Mouse (Mus musculus) gastrocnemius, adult 2 months (tissue): Measurements from ENCODE around the gene Abi3. TPM values are rescaled to one million over a fixed set of nuclear protein-coding genes. Genes with fewer than 3 reads are reported as not detected.

ENCODE experiments used
- DNase-seq: peaks from one replicate; pipeline ENCODE4 v3.0.0; 2022
- H3K27ac ChIP-seq: fragments of 200-600 bp; 2 replicates; pipeline ENCODE4 v1.8.1; 2022; ENCODE audit warnings: mild to moderate bottlenecking
- H3K4me3 ChIP-seq: fragments of 200-600 bp; 2 replicates; pipeline ENCODE4 v1.8.1; 2022; ENCODE audit warnings: mild to moderate bottlenecking, moderate library complexity
- CTCF ChIP-seq: fragments of 200-600 bp; IDR thresholded peaks from 2 replicates; pipeline ENCODE4 v1.8.1; 2022; ENCODE audit warnings: antibody characterized with exemption, mild to moderate bottlenecking, moderate library complexity
- intact Hi-C: fragments of 180-260 bp; cut with DNase I; formaldehyde crosslinking; loops from one replicate; pipeline ENCODE4 v1.15.1; 2025
- total RNA-seq, 2 experiments: library from RNA; stranded (reverse); gene quantifications; 2 replicates each; pipeline ENCODE4 v1.2.3; 2021

Abi3 gene
- total RNA-seq, 2 experiments from 2014 or later = 2.2 to 3.0 TPM

DNA sequence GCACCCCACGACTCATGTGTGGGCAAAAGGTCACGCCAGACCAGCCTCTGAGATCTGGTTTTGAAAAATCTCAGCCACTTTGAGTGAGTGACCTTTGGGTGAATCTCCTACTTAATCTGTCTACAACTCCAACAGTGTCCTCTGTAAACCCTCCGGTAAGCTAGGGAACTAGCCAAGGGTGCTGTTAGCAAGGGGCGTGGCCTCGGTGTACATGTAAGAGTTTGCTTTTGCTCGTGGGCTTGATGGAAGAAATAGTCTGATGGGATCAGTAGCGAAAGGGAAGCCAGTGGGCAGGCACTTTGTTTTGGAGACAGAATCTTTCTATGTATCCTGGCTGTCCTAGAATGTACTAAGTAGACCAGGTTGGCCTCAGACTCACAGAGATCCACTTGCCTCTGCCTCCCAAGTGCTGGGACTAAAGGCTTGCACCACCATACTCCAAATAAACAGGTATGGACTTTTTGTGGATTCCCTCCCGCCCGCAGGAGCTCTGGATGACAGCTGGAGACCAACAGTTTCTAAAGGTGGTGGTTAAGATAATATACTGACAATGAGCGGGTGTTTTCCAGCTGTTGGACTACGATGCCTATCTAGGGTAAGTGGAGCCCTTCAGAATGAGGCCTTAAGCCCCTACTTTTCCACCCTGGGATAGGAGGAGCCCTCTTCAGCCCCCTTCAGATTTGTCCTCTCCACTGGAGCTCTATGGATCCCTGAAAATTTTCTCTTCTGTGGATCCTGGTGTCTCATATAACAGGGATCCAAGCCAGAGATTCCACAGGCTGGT is 13.9 kb downstream of the Abi3 start:
- no peak for TF ChIP-seq CTCF
- peak overlapping the region; percentile 57; the same call in 1 of the 2 replicates for H3K27ac ChIP-seq
- intact Hi-C loops = loop anchor here (1.0 kb wide), 1 partner anchor 25 kb away; no protein-coding TSS in a partner anchor
- DNase-seq = no peak
- H3K4me3 ChIP-seq = peak overlapping the region; percentile 13; the same call in 1 of the 2 replicates

DNA sequence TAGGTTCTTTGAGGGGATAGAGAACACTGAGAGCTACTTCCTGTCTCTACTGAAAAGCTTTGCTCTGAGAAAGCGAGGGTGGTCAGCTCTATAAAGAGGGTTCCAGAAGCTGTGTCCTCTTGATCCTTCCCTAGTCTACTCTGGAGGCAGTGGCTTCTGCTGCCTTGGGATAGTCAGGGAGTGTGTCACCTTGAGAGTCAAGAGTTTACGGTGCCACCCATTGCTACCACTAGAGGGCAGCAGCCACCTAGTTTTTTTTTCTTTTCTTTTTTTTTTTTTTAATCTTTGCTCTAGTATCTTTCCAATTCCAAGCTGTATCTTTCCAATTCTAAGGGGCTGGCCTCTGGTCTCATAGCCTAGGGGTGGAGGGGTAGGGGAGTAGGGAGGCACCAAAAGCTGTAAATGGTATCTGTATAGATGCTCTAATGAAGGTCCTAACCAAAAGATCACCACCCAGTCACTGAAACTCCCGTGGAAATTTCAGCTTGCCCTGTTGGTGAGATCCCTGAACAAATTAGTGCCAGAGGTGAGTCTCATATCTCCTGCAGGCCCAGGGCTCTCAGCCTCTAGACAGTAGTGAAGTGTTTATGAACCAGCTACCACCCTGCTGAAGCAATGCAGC is 14.7 kb downstream of the Abi3 start:
- peak overlapping the region; percentile 70 for H3K27ac ChIP-seq
- peak; percentile 83 for TF ChIP-seq CTCF
- peak overlapping the region; percentile 23; the same call in 1 of the 2 replicates for H3K4me3 ChIP-seq
- intact Hi-C loops = loop anchor here (1.0 kb wide), 1 partner anchor 26 kb away; no protein-coding TSS in a partner anchor
- DNase-seq = peak; percentile 70

DNA sequence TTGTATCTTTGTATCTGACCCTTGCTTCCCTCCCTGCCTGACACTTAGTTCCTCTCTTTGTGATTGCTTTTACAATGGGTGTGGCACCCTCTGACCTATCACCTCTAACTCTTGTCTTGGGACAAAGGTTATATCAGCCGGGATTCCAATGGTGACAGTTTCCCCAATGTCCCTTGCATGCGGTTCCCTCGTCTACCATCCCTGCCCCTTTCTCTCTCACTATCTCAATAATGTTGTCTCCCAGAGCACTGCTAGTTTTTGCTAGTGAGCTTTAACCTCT is 15.2 kb downstream of the Abi3 start:
- peak overlapping the region; percentile 70 for H3K27ac ChIP-seq
- no peak for TF ChIP-seq CTCF
- H3K4me3 ChIP-seq = peak overlapping the region; percentile 23; the same call in 1 of the 2 replicates
- intact Hi-C loops = no loop called here
- no peak for DNase-seq

DNA sequence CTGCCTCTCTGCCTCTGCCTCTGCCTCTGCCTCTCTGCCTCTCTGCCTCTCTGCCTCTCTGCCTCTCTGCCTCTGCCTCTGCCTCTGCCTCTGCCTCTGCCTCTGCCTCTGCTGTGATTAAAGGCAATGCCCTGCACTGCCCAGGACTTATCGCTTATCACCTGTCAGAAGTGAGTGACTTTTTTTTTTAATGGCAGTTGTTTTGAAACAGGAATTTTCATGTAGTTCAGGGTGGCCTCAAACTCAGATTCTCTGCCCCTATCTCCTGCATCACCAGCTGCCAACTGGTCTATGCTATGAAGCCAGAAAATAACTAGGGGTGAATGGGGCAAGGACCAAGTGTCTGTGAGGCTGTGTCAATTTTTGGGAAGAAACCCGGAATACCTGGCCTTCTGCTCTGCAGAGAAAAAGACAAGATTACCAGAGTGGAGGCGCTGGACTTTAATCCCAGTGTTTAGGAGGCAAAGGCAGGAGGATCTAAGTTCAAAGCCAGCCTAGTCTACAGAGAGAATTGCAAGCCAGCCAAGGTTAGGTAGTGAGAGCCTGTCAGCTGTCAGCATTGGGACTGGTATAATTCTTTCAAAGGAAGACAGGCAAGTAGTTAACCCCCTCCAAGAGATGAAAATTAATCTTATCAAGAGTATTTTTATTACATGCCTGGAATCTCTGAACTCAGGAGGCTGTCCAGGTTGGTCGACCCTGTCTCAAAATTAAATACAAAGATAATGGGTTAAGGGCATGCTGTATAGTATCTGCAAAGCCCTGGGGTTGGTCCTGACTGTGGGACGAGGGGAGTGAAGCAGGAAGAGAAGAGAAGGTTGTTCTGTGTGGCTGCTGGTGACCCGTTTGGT is 15.7 kb downstream of the Abi3 start:
- intact Hi-C loops = no loop called here
- H3K27ac ChIP-seq = peak overlapping the region; percentile 70
- DNase-seq = no peak
- no peak for TF ChIP-seq CTCF
- H3K4me3 ChIP-seq = peak overlapping the region; percentile 23

DNA sequence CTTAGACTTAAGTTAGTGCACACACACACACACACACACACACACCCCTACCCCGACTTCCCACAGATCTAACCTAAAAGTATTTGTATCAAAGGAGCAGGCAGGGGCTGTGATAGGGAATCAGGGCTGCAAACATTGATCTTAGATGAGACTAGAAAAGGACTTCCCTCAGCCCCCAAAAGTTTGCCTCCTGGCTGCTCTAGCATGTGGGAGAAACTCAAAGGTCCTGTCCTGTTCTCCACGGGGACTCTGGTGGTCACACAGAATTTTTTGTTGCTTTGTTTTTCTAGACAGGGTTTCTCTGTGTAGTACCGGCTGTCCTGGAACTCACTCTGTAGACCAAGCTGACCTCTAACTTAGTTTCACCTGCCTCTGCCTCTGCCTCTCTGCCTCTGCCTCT is 16.7 kb downstream of the Abi3 start:
- peak overlapping the region; percentile 99 for H3K27ac ChIP-seq
- peak overlapping the region; percentile 95 for H3K4me3 ChIP-seq
- intact Hi-C loops = loop anchor here (2.0 kb wide), 1 partner anchor 49 kb away; no protein-coding TSS in a partner anchor
- TF ChIP-seq CTCF = no peak
- no peak for DNase-seq

- peak; percentile 95 for DNase-seq
- peak overlapping the region; percentile 99 for H3K27ac ChIP-seq
- intact Hi-C loops = loop anchor here (2.0 kb wide), 1 partner anchor 48 kb away; no protein-coding TSS in a partner anchor
- TF ChIP-seq CTCF = no peak
- peak overlapping the region; percentile 95 for H3K4me3 ChIP-seq
These were observed 17.4 kb downstream of the Abi3 start for GRCm38 (mm10) chr11:95824877-95825243.

GRCm38 (mm10) chr11:95824071-95824876 is 18.0 kb downstream of the Abi3 start, which contains the start of gene Phospho1:
TSS of gene Phospho1 (plus strand) at chr11:95824499.
- H3K4me3 ChIP-seq = peak within 1 kb of the TSS; percentile 95
- DNase-seq = peak; percentile 98
- peak within 1 kb of the TSS; percentile 99 for H3K27ac ChIP-seq
- no peak for TF ChIP-seq CTCF
- intact Hi-C loops = loop anchor here (2.0 kb wide), 1 partner anchor 47 kb away; no protein-coding TSS in a partner anchor

DNA sequence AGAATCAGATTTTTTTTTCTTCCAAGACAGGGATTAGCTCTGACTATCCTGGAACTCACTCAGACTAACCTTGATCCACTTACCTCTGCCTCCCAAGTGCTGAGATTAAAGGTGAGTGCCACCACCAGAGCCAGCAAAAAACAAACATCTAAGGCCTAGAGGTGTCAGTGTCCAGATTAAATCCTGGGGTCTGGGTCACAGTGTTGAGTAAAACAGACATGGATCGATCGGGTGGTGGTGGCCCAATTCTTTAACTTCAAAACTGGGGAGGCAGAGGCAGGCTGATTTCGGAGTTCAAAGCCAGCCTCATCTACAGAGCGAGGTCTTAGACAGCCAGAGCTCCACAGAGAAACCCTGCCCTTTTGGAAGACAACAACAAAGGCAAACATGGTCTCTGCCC is 19.8 kb downstream of the Abi3 start:
- intact Hi-C loops = no loop called here
- TF ChIP-seq CTCF = no peak
- Histone ChIP-seq H3K27ac (no peak overlapping the region), H3K4me3 (no peak overlapping the region)
- no peak for DNase-seq

GRCm38 (mm10) chr11:95821511-95821910 is 20.8 kb downstream of the Abi3 start:
- no peak for TF ChIP-seq CTCF
- intact Hi-C loops = no loop called here
- Histone ChIP-seq H3K4me3 (no peak overlapping the region), H3K27ac (no peak overlapping the region)
- no peak for DNase-seq

DNA sequence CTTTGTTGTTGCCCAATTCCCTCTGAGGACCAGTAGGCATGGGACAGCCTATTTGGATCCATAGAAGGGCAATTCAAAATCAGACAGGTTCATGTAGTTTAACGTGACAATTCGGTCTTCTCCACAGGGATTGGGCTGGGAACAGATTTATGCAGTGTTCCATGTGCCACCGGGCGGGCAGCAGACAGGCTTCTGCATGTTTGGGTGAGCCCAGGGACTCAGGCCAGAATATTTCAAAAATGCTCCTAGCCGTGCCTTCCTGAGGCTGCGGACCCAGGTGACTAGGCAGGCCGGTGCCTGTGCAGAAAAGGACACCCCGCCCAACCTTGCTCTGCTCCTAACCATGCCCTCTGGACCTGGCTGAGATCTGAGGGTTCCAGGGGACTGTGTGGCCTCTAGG is 23.1 kb downstream of the Abi3 start:
- intact Hi-C loops = no loop called here
- no peak for DNase-seq
- no peak for TF ChIP-seq CTCF
- H3K4me3 ChIP-seq = no peak overlapping the region
- peak overlapping the region; percentile 62; the same call in 1 of the 2 replicates for H3K27ac ChIP-seq

- intact Hi-C loops = no loop called here
- no peak overlapping the region for H3K27ac ChIP-seq
- no peak for TF ChIP-seq CTCF
- no peak for DNase-seq
- H3K4me3 ChIP-seq = no peak overlapping the region
These were observed 26.9 kb downstream of the Abi3 start for GRCm38 (mm10) chr11:95815412-95815811.

- H3K27ac ChIP-seq = no peak overlapping the region; the same call in 1 of the 2 replicates
- no peak for TF ChIP-seq CTCF
- DNase-seq = peak; percentile 47
- intact Hi-C loops = no loop called here
- no peak overlapping the region for H3K4me3 ChIP-seq
These were observed 27.4 kb downstream of the Abi3 start for GRCm38 (mm10) chr11:95814857-95815256.
